Mouse (Mus musculus) thymus, postnatal 4 days (tissue): ENCODE measurements around the gene Pcdh7.
"Not testable (repeated sequence)": the region's sequence is repeated elsewhere in the genome, so short reads cannot be mapped to it uniquely, and the experiment has no call there.

ENCODE experiments used
- DNase-seq: peaks from one replicate; pipeline ENCODE4 v3.0.0; 2021

Pcdh7 gene

DNA sequence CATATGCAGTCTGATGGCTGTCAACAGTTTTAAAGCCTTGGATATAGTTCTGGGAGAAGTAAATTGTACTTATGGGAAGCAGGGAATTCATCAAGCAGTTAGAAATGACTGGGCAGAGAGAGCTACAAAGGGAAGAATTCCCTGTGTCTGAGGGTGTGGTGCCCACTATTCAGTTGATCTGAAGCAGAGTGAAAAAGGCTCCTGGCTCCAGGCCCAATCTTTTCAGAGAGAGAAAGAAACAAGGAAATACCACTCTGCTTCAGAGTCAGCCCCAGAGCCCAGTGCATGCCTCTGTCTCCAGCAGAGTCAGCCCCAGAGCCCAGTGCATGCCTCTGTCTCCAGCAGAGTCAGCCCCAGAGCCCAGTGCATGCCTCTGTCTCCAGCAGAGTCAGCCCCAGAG, 456.6 kb downstream of the Pcdh7 start:
- not testable (repeated sequence) for DNase-seq

DNA sequence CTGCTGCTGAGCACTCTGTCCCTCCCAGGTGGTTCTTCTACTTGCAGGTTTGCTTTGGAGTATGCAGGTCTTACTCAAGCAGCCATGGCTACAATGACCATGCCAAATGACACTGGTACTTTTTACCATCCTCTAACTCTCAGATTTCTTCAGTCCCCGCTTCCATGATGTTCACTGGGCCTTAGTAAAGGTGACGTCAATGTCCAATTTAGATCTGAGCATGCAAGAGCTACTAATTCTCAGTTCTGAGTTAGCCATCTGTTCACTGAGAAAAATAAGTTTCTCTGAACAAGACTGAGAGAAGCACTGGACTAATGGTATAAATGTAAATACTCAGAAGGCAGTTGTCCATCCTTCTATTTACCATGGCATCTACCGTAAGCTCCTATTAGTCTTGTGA, 457.8 kb downstream of the Pcdh7 start:
- DNase-seq: no peak
